Mouse (Mus musculus): Measurements from ENCODE around the gene Frrs1l. TPM values are rescaled to one million over a fixed set of nuclear protein-coding genes. Genes with fewer than 3 reads are reported as not detected.
A peak's percentile ranks its signal among the peaks of the same experiment; 100 is the strongest.

The Frrs1l gene
- polyA plus RNA-seq, 1 experiment from 2014 or later = 0.14 TPM

DNA sequence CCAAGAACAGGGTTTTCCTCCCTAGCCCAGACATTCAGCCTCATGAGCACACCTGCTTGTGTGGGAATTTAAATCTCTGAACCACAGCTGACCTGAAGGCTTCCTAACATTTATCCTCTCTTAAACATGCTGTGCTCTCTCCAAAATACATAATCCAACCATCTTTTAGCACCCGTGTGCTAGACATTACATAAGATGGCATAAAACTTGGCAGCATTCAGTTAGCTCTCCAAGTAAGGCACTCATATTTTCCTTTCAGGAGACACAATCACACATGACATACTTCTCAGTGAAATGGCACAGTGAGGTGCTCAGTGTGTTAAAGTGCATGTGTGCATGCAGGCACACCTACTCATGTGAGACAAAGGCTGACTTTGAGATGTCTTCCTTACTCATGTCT is 47.6 kb downstream of the Frrs1l start:
- 89% methylated on average over 1 of the region's 1 CpGs for WGBS (ENCODE audit: insufficient replicate concordance)
- H3K27ac ChIP-seq (ENCODE audit: low read depth, low read length) = peak overlapping the region; percentile 41; the same call in 1 of the 2 replicates
- ATAC-seq (replicated peaks; ENCODE audit: insufficient number of reproducible peaks, low FRiP score, low TSS enrichment) = no peak

GRCm38 (mm10) chr4:56941481-56941880 is 48.7 kb downstream of the Frrs1l start:
- no peaks in the 10 kb centered on the region for H3K9me3 ChIP-seq (replicated peaks; ENCODE audit: control insufficient read depth, low read length)
- no peak for ATAC-seq (replicated peaks; ENCODE audit: insufficient number of reproducible peaks, low FRiP score, low TSS enrichment)
- no peak overlapping the region for H3K27ac ChIP-seq (ENCODE audit: low read depth, low read length)
- peaks cover 72% of the 10 kb centered on the region for H3K4me1 ChIP-seq (ENCODE audit: control insufficient read depth, insufficient read depth, low read length)
- no peaks in the 10 kb centered on the region for H3K27me3 ChIP-seq (ENCODE audit: control insufficient read depth, insufficient read depth, low read length)
- H3K4me2 ChIP-seq = no peak overlapping the region
- 80% methylated on average over 4 of the region's 4 CpGs for WGBS (ENCODE audit: insufficient replicate concordance)
- no peak overlapping the region for H3K4me3 ChIP-seq (ENCODE audit: low read depth, low read length)
- H3K36me3 ChIP-seq (ENCODE audit: control insufficient read depth, insufficient read depth, low read length) = peaks cover 2% of the 10 kb centered on the region; the same call in 1 of the 2 replicates
- H3K9ac ChIP-seq (ENCODE audit: low read depth, low read length) = no peak overlapping the region

More for the DNA sequence above, 47.6 kb downstream of the Frrs1l start:
- H3K9me3 ChIP-seq (replicated peaks; ENCODE audit: control insufficient read depth, low read length) = no peaks in the 10 kb centered on the region
- no peak overlapping the region for H3K4me3 ChIP-seq (ENCODE audit: low read depth, low read length)
- H3K27me3 ChIP-seq (ENCODE audit: control insufficient read depth, insufficient read depth, low read length) = no peaks in the 10 kb centered on the region
- peaks cover 2% of the 10 kb centered on the region; the same call in 1 of the 2 replicates for H3K36me3 ChIP-seq (ENCODE audit: control insufficient read depth, insufficient read depth, low read length)
- H3K4me2 ChIP-seq = peak overlapping the region; percentile 34
- no peak overlapping the region for H3K9ac ChIP-seq (ENCODE audit: low read depth, low read length)
- peaks cover 63% of the 10 kb centered on the region for H3K4me1 ChIP-seq (ENCODE audit: control insufficient read depth, insufficient read depth, low read length)

DNA sequence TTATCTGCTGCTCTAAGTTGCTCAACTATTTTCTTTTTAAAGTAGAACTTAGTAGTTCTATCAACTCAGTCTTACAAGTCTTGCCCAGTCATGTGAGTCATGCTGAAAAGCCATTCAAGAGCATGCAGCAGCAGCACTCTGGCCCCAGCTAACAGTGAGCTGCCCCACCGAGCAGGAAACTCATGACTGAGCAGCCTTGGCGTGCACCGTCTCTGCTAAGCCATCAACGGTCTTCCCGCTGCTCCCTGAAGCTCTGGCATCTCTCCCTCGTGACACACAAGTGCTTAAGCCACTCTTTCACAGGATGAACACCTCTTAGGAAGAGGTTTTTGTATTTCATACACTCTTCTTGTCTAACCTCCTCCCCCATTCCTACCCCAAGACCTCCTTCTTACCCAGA is 53.1 kb downstream of the Frrs1l start:
- 0 out of 2 replicates have a peak overlapping the region, but pooled peaks have one; percentile 20 for H3K4me2 ChIP-seq
- 0 out of 2 replicates have a peak, but pooled peaks have one; percentile 55 for ATAC-seq (replicated peaks; ENCODE audit: insufficient number of reproducible peaks, low FRiP score, low TSS enrichment)
- 38% methylated on average over 6 of the region's 6 CpGs for WGBS (ENCODE audit: insufficient replicate concordance)
- no peaks in the 10 kb centered on the region for H3K27me3 ChIP-seq (ENCODE audit: control insufficient read depth, insufficient read depth, low read length)
- no peak overlapping the region for H3K4me3 ChIP-seq (ENCODE audit: low read depth, low read length)
- H3K27ac ChIP-seq (ENCODE audit: low read depth, low read length) = 0 out of 2 replicates have a peak overlapping the region, but pooled peaks have one; percentile 32
- H3K9me3 ChIP-seq (replicated peaks; ENCODE audit: control insufficient read depth, low read length) = no peaks in the 10 kb centered on the region
- no peak overlapping the region for H3K9ac ChIP-seq (ENCODE audit: low read depth, low read length)
- peaks cover 8% of the 10 kb centered on the region; the same call in 1 of the 2 replicates for H3K36me3 ChIP-seq (ENCODE audit: control insufficient read depth, insufficient read depth, low read length)
- peaks cover 45% of the 10 kb centered on the region for H3K4me1 ChIP-seq (ENCODE audit: control insufficient read depth, insufficient read depth, low read length)

DNA sequence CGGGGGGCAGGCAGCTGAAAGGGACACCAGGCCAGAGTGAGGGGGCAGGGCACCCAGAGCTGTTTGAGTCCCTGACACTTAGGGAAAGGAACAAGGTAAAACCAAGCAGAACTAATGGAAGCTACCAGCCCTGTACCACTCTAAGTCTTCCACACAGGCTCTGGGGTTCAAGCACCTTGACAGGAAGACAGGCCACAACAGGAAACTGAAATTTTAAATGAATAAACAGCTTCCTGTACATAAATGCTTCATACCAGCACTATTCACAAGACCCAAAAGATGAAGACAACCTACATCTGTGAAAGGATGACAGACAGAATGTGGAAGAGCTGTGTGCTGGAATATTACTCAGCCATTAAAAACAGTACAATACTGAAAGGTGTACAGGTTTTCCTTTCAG is 54.9 kb downstream of the Frrs1l start:
- no peaks in the 10 kb centered on the region for H3K27me3 ChIP-seq (ENCODE audit: control insufficient read depth, insufficient read depth, low read length)
- no CpG with 5 or more reads among the region's 1 CpGs for WGBS (ENCODE audit: insufficient replicate concordance)
- H3K36me3 ChIP-seq (ENCODE audit: control insufficient read depth, insufficient read depth, low read length) = peaks cover 8% of the 10 kb centered on the region; the same call in 1 of the 2 replicates
- no peak overlapping the region for H3K4me2 ChIP-seq
- no peak overlapping the region for H3K27ac ChIP-seq (ENCODE audit: low read depth, low read length)
- no peak overlapping the region for H3K4me3 ChIP-seq (ENCODE audit: low read depth, low read length)
- no peak overlapping the region for H3K9ac ChIP-seq (ENCODE audit: low read depth, low read length)
- peaks cover 49% of the 10 kb centered on the region for H3K4me1 ChIP-seq (ENCODE audit: control insufficient read depth, insufficient read depth, low read length)
- no peaks in the 10 kb centered on the region for H3K9me3 ChIP-seq (replicated peaks; ENCODE audit: control insufficient read depth, low read length)
- no peak for ATAC-seq (replicated peaks; ENCODE audit: insufficient number of reproducible peaks, low FRiP score, low TSS enrichment)

DNA sequence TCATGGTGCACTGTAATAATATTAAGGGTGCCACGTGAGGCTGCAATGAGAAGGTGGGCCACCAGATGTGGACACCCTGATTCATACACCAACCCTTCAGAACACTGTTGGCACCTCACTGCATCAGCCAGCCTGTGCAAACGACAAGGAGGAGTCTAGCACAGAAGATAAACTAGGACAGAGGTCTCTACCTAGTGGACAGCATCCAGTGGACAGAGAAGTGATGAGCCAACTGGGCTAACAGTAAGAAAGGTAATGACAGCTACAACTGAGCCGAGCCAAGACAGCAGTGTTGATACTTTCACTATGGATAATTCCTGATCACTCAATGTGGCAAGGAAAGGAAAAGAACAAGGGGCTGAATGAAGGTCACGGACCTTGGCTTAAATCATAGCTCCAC is 57.0 kb downstream of the Frrs1l start:
- Histone ChIP-seq H3K4me1 (ENCODE audit: control insufficient read depth, insufficient read depth, low read length) (peaks cover 44% of the 10 kb centered on the region), H3K9me3 (replicated peaks; ENCODE audit: control insufficient read depth, low read length) (no peaks in the 10 kb centered on the region), H3K4me3 (ENCODE audit: low read depth, low read length) (no peak overlapping the region), H3K27me3 (ENCODE audit: control insufficient read depth, insufficient read depth, low read length) (no peaks in the 10 kb centered on the region), H3K9ac (ENCODE audit: low read depth, low read length) (no peak overlapping the region), H3K36me3 (ENCODE audit: control insufficient read depth, insufficient read depth, low read length) (peaks cover 6% of the 10 kb centered on the region; the same call in 1 of the 2 replicates), H3K4me2 (no peak overlapping the region), H3K27ac (ENCODE audit: low read depth, low read length) (no peak overlapping the region)
- 89% methylated on average over 4 of the region's 4 CpGs for WGBS (ENCODE audit: insufficient replicate concordance)
- ATAC-seq (replicated peaks; ENCODE audit: insufficient number of reproducible peaks, low FRiP score, low TSS enrichment) = no peak

DNA sequence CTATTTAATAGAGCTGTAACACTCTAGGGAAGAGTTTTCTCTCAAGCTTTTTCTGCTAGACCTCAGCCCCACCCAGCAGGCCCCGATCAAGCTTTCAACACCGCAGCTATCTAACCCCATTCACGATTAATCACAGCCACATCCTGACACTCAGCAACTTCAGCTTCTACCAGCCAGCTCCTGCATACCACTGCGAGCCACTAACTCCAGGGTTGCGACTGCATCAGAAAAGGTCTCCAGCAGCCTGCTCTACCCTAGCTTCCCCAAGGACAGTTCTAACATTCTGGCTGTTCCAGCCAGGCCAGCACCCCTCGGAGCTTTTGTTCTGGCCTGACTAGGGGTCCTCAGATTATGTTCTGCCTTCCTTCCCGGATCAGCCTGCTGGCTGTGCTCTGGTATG is 58.1 kb downstream of the Frrs1l start:
- Histone ChIP-seq H3K4me1 (ENCODE audit: control insufficient read depth, insufficient read depth, low read length) (peaks cover 39% of the 10 kb centered on the region), H3K4me2 (0 out of 2 replicates have a peak overlapping the region, but pooled peaks have one; percentile 1), H3K9me3 (replicated peaks; ENCODE audit: control insufficient read depth, low read length) (no peaks in the 10 kb centered on the region), H3K27ac (ENCODE audit: low read depth, low read length) (peak overlapping the region; percentile 50; the same call in 1 of the 2 replicates), H3K9ac (ENCODE audit: low read depth, low read length) (no peak overlapping the region), H3K27me3 (ENCODE audit: control insufficient read depth, insufficient read depth, low read length) (no peaks in the 10 kb centered on the region), H3K4me3 (ENCODE audit: low read depth, low read length) (no peak overlapping the region), H3K36me3 (ENCODE audit: control insufficient read depth, insufficient read depth, low read length) (peaks cover 6% of the 10 kb centered on the region; the same call in 1 of the 2 replicates)
- ATAC-seq (replicated peaks; ENCODE audit: insufficient number of reproducible peaks, low FRiP score, low TSS enrichment) = peak; percentile 65
- 21% methylated on average over 7 of the region's 7 CpGs for WGBS (ENCODE audit: insufficient replicate concordance)

- ATAC-seq (replicated peaks; ENCODE audit: insufficient number of reproducible peaks, low FRiP score, low TSS enrichment) = no peak
- 65% methylated on average over 4 of the region's 4 CpGs for WGBS (ENCODE audit: insufficient replicate concordance)
- H3K27me3 ChIP-seq (ENCODE audit: control insufficient read depth, insufficient read depth, low read length) = no peaks in the 10 kb centered on the region
- H3K4me1 ChIP-seq (ENCODE audit: control insufficient read depth, insufficient read depth, low read length) = peaks cover 33% of the 10 kb centered on the region
- H3K4me2 ChIP-seq = no peak overlapping the region
- no peak overlapping the region for H3K9ac ChIP-seq (ENCODE audit: low read depth, low read length)
- H3K4me3 ChIP-seq (ENCODE audit: low read depth, low read length) = no peak overlapping the region
- H3K27ac ChIP-seq (ENCODE audit: low read depth, low read length) = no peak overlapping the region
- H3K9me3 ChIP-seq (replicated peaks; ENCODE audit: control insufficient read depth, low read length) = no peaks in the 10 kb centered on the region
- peaks cover 7% of the 10 kb centered on the region; the same call in 1 of the 2 replicates for H3K36me3 ChIP-seq (ENCODE audit: control insufficient read depth, insufficient read depth, low read length)
Measured at GRCm38 (mm10) chr4:56930312-56930711, 59.9 kb downstream of the Frrs1l start.

DNA sequence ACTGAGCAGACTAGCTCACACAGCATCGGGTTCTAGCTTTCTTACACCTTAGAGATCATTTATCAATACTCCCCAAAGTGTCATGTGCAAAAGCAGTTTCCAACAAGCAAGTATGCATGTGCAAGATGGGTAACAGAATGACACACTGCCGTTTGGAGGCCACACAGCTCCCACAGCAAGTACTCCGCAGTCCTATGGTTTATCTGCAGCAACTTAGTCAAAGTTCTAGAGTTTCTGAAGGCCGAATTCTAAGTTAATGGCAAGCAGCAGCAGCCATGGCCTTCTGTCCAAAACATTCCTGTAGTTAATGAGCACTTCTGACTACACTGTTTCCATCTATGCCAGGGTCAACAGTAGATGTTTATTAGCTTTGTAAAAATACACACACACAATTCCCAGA is 63.2 kb downstream of the Frrs1l start:
- ATAC-seq (replicated peaks; ENCODE audit: insufficient number of reproducible peaks, low FRiP score, low TSS enrichment) = no peak
- no peak overlapping the region for H3K4me3 ChIP-seq (ENCODE audit: low read depth, low read length)
- H3K4me2 ChIP-seq = no peak overlapping the region
- H3K27ac ChIP-seq (ENCODE audit: low read depth, low read length) = no peak overlapping the region
- no peaks in the 10 kb centered on the region for H3K9me3 ChIP-seq (replicated peaks; ENCODE audit: control insufficient read depth, low read length)
- no peak overlapping the region for H3K9ac ChIP-seq (ENCODE audit: low read depth, low read length)
- H3K36me3 ChIP-seq (ENCODE audit: control insufficient read depth, insufficient read depth, low read length) = peaks cover 12% of the 10 kb centered on the region; the same call in 1 of the 2 replicates
- 88% methylated on average over 4 of the region's 4 CpGs for WGBS (ENCODE audit: insufficient replicate concordance)
- H3K27me3 ChIP-seq (ENCODE audit: control insufficient read depth, insufficient read depth, low read length) = no peaks in the 10 kb centered on the region
- peaks cover 25% of the 10 kb centered on the region for H3K4me1 ChIP-seq (ENCODE audit: control insufficient read depth, insufficient read depth, low read length)

DNA sequence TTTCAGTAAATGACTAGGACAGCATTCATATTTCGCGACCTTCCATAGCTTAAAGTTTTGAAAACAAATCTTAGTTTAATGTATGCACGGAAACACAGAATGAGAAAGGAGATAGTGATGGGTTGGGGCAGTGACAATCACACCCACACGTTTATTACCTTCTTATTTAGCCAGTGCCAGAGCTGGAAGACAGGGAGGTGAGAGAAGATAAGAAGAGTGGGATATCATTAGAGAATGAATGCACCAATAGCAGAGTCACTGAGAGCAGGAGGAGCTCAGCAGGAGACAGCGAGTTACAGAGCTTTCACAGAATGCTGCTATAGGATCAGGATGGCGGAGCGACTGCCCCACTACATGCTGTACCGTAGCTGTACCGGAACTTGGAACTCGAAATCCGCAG is 68.0 kb downstream of the Frrs1l start:
- H3K36me3 ChIP-seq (ENCODE audit: control insufficient read depth, insufficient read depth, low read length) = peaks cover 12% of the 10 kb centered on the region; the same call in 1 of the 2 replicates
- WGBS (ENCODE audit: insufficient replicate concordance) = 91% methylated on average over 11 of the region's 11 CpGs
- ATAC-seq (replicated peaks; ENCODE audit: insufficient number of reproducible peaks, low FRiP score, low TSS enrichment) = no peak

More for the DNA sequence above, 68.0 kb downstream of the Frrs1l start:
- no peaks in the 10 kb centered on the region for H3K9me3 ChIP-seq (replicated peaks; ENCODE audit: control insufficient read depth, low read length)
- no peak overlapping the region for H3K27ac ChIP-seq (ENCODE audit: low read depth, low read length)
- no peak overlapping the region for H3K4me3 ChIP-seq (ENCODE audit: low read depth, low read length)
- H3K27me3 ChIP-seq (ENCODE audit: control insufficient read depth, insufficient read depth, low read length) = no peaks in the 10 kb centered on the region
- no peaks in the 10 kb centered on the region for H3K4me1 ChIP-seq (ENCODE audit: control insufficient read depth, insufficient read depth, low read length)
- no peak overlapping the region for H3K4me2 ChIP-seq
- no peak overlapping the region for H3K9ac ChIP-seq (ENCODE audit: low read depth, low read length)

All from heart, embryonic 11.5 days (tissue).